Mouse (Mus musculus): Measurements from ENCODE around the gene Med6.
"Not testable (repeated sequence)": the region's sequence is repeated elsewhere in the genome, so short reads cannot be mapped to it uniquely, and the experiment has no call there.

The Med6 gene

GRCm38 (mm10) chr12:81547163-81547562 is 47.6 kb downstream of the Med6 start:
- DNase-seq = no peak

GRCm38 (mm10) chr12:81533029-81533419 is 61.8 kb downstream of the Med6 start:
- DNase-seq = no peak

GRCm38 (mm10) chr12:81532316-81533028 is 62.3 kb downstream of the Med6 start, which contains the start of the genes Gm20498 and Synj2bp:
Gm20498 (minus strand) TSS chr12:81532905.
Synj2bp (minus strand) TSS chr12:81532911.
- peak; percentile 92 to 93 for DNase-seq

- DNase-seq = not testable (repeated sequence)
Measured at GRCm38 (mm10) chr12:81530587-81530986, 64.2 kb downstream of the Med6 start.
